Mouse (Mus musculus): ENCODE measurements around the gene Arhgap30. TPM values are rescaled to one million over a fixed set of nuclear protein-coding genes. Genes with fewer than 3 reads are reported as not detected.

The Arhgap30 gene
- polyA plus RNA-seq, 1 experiment = 7.0 TPM

DNA sequence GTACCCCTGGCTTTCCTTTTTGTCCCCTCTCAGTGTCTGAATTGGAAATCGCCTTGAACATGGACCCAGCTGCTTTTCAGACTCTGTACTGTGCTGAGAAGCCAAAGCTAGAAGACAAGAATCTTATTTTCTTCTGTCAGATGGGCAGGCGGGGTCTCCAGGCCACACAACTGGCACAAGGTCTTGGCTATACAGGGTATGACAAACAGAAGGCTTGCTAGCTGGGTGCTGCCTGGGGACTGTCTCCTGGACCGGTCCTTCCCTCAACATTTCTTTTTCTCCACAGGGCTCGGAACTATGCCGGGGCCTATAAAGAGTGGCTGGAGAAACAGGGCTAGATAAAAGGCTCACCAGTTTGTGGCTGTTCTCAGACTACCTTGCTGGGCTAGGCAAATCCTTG lies 31.2 kb downstream of the Arhgap30 start:
- WGBS = 74% methylated on average over 5 of the region's 5 CpGs
- no peak for DNase-seq (ENCODE audit: low read depth, low spot score)

DNA sequence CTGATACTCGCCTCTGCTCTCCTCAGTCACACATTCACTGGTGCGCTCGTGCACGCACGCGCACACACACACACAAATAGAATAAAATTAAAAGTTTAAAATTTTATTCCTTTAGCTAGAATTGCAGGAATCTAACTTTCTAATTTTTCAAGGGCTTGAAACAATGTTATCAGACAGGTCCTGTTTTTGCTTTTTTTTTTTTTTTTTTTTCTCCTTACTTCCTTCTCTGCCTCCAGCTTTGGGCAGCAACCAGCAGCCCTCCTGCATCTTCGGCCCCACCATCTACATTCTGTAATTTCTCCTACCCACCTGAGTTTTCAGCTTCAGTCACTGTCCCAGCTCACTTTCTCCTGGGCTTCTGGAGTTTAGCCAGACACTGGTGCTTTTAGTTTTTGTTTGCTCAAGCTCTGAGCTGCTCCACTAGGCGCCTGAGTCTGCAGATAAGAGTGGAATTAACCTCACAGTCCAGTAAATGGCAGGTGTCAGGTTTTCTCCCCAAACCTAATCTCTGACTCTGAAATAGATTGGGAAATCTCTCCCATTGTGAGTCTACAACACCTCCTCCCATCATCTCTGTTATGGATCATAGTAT lies 33.8 kb downstream of the Arhgap30 start:
- 57% methylated on average over 8 of the region's 8 CpGs for WGBS
- DNase-seq (ENCODE audit: low read depth, low spot score) = no peak

DNA sequence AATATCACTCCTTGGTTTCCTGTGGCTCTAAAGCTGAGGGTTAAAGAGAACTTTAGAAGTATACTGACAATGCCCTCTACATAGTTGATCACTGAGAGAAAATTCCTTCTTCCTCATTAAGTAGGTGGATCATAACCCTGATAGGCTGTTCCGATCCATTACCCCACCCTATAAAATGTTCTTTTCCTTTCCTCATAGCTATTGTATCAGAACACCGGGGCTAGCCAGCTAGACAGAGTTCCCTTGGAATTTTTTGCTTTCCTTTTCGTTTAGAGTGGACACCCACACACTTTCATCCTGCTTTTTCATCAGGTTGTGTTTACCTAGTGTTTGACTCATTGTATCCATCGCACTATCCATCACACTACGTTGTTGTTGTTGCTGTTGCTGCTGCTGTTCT lies 35.9 kb downstream of the Arhgap30 start:
- 25% methylated on average over 5 of the region's 5 CpGs for WGBS

DNA sequence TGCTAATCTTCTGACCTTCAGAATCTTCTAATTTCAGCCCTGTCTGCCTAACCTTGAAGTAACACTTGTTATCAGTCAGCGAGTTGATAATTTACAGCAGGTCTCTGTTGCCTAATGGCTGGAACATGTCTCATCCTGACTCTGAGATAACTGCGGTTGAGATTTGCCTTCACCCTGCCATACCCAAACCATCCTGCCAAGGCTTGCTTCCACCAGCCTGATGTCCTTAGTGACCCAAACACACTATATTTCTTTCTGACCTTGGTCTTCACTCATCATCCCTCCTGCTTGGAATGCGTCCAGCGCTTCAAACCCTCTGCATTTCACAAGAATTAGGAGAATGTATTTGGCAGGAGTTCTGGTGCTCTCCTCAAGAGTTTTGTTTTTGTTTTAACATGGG lies 36.4 kb downstream of the Arhgap30 start:
- 52% methylated on average over 4 of the region's 4 CpGs for WGBS
- DNase-seq (ENCODE audit: low read depth, low spot score) = no peak

More for the DNA sequence above, 35.9 kb downstream of the Arhgap30 start:
- no peak for DNase-seq (ENCODE audit: low read depth, low spot score)

DNA sequence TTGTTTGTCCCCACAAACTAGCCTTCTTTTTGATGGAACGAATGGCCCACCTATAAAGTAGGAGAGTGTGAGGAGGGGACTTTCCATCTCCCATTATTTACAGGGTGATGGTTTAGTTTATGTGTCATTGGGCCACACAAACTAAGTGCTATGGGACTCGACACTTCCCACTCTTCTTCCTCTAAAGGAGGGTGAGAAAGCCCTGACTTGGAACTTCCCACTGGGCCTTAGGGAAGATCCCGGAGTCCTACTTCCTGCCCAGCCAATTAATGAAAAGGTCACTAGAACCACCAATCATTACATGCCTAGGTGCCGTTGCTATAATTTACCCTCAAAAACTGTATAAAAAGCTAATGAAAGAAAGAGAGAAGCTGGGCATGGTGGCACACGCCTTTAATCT lies 43.4 kb downstream of the Arhgap30 start:
- DNase-seq (ENCODE audit: low read depth, low spot score) = no peak
- WGBS = 81% methylated on average over 5 of the region's 5 CpGs

DNA sequence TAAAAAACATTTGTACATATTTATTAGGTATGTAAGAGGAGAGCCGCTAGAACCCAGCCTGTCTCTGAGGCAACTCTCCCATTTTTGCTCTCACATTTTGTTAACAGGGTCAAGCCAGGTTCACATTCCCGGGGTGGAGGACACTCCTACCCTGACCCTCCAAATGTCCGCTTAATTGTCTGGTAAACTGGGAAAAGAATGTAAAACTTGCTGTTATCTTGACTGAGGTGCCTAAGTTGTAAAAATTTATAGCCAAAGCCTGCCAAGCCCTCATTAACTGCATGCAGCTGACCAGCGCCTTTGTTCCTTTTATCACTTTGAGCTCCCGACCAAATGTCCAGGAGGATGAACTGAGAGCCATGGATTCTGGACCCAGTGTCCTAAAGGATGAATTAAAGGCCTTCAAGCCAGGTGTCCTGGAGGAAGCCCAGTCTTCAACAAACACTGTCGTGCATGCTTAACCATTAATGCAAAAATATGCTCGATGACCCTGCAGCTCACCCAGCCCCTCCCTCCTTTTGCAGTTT lies 46.6 kb downstream of the Arhgap30 start:
- no peak for DNase-seq (ENCODE audit: low read depth, low spot score)
- 15% methylated on average over 7 of the region's 7 CpGs for WGBS

DNA sequence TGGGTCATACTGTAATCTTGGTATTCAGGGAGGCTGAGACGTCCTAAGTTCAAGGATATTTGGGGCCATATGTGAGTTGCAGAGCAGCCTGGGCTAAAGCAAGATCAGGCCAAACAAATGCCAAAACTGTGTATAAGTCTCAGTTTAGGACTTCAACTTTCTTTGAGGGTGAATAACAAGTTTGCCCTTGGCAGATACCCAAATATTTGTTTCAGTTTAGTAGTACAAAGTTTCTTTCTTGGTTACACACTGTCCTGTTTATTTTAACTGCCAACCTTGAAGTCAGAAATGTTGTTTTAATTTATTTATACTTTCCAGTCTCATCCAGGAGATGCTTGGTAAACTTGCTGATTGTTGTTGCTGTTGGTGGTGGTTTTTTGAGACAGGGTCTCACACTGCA lies 47.2 kb downstream of the Arhgap30 start:
- DNase-seq (ENCODE audit: low read depth, low spot score) = no peak
- WGBS = 25% methylated on average over 1 of the region's 1 CpGs

DNA sequence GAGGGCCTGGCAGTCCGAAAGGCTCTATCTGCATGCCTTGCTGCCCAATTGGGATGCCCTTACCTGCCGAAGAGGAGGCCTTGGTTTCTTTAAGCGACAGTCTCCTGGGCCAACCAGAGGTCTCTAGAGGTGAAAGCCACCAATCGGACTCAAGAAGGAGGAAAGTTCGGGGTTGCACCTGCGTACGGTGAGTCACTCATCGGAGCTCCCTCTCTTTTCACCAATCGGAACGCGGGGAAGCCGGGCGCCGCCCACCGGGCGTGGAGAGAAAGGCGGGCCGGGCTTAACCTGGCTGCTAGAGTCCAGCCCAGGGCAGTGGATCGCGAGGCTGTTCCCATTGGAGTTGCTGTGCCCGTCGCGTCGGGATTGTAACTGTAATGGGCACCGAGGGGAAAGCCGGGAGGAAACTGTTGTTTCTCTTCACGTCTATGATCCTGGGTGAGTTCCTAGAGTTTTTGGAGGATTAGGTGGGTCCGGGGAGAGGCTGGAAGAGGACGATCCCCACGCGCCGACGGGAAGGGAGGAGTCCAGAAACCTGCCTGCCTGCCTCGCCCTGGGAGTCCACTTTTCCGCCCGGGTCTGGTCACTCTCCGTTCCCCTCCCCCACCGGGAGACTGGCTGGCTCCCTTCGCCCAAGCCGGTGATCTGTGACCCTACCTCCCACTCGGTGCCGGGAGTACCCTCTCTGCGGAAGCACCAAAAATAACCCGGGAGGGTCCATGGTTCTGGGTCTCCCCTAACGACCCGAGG lies 48.7 kb downstream of the Arhgap30 start, which contains the start of gene F11r:
TSS of gene F11r (plus strand) at position 272 of the 750 bp plus-strand sequence.
- 2% methylated on average over 46 of the region's 46 CpGs for WGBS
- DNase-seq (ENCODE audit: low read depth, low spot score) = peak; percentile 100

DNA sequence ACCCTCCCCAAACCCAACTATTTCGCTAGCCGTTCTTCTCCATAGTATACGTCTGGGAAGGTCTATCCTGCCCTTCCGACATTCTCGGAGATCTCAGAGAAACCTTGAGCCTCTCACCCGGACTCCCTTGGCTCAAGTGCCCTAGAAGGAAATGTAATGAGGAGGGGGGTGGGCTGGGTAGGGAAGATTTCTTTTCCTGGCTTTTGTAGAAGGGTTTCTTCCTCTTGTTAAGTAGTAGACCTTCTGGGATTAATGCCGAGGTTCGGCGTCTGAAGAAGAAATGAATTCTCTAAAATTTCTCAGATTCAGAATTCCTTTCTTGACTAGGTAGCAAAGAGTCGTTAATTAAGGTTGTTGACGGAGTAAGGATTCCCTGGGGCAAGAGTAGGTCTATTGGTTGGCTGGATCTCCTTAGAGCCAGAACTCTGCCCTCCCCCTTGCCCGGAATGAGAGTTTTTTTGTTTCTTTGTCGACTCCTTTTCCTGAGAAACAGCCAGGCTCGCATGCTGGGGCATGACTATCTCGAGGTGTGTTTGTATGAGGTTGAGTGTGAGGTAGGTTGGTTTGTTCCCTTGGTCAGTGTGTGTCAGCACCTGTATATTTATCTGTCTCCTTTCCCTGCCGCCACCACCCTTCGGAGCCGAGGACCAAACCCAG lies 49.4 kb downstream of the Arhgap30 start:
- 5% methylated on average over 18 of the region's 18 CpGs for WGBS
- no peak for DNase-seq (ENCODE audit: low read depth, low spot score)

DNA sequence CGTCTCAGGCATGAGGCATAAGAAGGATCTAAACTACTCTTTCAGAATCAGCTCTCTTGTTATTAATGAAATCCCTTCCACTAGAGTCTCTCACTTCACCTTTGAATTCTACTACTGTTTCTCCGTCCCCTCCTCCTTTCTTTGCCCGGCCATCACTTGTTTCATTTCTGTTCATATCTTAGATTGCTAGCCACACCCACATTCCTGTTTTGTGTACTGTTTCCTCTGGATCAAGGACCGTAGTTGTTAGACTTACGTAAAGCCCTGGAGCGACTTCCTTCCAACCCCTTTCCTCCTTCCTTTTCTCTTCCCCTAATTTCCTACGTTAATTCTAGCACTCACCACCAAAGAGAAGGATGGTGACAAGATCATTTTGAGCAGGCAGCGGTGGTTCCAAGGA lies 50.3 kb downstream of the Arhgap30 start:
- DNase-seq (ENCODE audit: low read depth, low spot score) = peak; percentile 73
- 8% methylated on average over 8 of the region's 8 CpGs for WGBS

DNA sequence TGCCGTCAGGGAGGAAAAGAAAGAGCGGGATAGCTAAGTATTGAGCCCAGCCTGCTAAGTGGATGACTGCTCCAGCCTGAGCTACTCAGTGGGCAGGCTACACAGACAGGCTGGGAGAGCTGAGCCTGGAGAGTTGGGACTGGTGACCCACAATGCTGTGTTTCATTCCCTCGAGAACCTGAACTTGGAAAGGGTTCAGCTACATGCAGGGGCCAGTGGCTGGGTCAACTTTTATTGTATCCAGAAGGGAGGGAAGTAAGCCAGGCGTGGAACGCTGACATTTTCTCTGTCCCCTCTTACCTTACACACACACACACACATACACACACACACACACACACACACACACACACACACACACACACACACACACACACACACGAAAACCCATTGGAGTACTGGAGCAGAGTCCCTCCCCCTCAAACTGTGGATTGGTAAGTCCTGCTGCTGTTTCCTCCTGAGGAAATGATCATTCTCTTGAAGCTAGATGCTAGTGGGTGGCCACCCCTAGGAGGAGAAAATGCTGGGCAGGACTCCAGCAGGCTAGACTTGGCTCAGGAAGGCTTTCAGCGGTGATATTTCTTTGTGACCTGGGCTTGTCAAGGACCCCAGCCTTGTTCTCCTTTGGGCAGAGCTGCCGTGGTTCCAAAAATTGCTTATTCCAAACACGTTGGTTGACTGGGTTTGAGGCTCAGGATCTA lies 51.4 kb downstream of the Arhgap30 start:
- DNase-seq (ENCODE audit: low read depth, low spot score) = no peak
- 6% methylated on average over 9 of the region's 9 CpGs for WGBS

DNA sequence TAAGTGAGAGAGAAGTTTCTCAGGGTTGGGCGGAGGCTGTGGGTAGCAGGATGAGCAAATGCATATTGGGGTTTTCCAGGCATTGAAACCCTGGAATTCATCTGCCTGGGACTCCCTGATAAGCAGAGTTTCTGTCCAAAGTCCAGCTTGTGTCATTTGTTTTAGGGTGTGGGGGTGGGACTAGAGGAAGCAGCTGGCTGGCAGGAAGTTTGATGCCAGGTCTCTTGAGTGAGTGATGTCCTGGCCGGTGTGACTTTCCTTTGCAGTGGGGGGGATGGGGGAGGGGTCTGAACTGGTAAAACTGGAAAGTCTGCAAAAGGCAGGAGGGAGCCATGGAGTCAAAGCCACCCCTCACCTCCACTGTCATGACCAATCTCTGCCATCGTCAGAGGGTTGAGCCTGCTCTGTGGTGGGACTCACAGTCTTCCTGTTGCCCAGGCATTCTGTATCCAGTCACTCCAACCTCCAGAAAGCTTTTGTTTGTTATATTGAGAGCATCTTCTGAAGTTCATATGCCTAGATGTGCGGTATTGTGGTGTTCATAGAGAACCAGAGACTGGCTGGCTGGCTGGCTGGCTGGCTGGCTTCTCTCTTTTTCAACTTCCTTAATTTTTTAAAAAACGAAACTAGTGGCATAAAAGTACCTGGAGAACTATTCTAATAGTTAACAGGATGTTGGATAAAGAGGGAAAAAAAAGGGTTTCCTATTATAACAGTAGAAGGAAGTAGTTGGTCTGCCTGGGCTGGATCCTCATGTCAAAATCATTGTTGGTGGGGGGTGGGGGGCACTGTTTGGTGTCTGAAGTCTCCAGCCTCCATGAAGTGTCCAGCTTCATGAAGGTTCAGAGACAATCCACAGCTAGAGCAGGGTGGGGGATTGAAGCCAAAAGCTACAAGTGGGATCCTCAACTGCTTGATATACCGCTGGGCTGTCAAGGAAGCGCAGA lies 53.0 kb downstream of the Arhgap30 start:
- DNase-seq (ENCODE audit: low read depth, low spot score) = peak; percentile 78

DNA sequence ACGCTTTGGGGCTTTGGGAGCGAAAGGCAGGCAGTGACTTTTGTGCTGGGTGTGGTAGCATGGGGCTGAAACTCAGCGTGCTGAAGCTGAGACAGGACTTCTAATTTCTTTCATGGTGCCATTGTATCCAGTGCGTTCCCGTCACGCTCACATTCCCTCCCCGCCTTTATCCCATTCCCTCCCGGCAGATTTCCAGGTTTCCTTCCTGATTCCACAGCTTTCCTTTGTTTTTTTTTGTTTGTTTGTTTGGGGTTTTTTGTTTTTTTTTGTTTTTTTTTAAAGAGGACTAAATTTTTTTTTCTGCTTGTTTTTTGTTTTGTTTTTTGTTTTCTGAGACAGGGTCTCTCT lies 53.6 kb downstream of the Arhgap30 start:
- no peak for DNase-seq (ENCODE audit: low read depth, low spot score)
- 22% methylated on average over 8 of the region's 8 CpGs for WGBS

More for the DNA sequence above, 53.0 kb downstream of the Arhgap30 start:
- 19% methylated on average over 7 of the region's 7 CpGs for WGBS

DNA sequence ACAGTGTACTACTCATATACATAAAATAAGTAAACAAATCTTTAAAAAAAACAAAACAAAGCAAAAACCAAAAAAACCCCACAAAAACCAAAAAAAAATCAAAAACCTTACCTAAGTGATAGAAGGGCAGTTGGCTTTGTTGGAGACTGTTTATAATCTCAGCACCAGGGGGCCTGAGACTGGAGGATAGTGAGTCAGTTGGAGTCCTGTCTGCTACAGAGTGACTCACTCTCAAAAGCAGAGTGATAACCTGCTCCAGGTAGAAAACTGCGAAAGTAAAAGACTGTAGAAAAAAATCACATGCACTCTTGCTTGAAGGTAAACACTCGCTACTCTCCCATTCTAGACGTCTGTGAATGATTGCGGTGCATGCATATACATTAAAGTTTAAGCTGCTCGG lies 56.3 kb downstream of the Arhgap30 start:
- no peak for DNase-seq (ENCODE audit: low read depth, low spot score)
- WGBS = 67% methylated on average over 5 of the region's 5 CpGs

DNA sequence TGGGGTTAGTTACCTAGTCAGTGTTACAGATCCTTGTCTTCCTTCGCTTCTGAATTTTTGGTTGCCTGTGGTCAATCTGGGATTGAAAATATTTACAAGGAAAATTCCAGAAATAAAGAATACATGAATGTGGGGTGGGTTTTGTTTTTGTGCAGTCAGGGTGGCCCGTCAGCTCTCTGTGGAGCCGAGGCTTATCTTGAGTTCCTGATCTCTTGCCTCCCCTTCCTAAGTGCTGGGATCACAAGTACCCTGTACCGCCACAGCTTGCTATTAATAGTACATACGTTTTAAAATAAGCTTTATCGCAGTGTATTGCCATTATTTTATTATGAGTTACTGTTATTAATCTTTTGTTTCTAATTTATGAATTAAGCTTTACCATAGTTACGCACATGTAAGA lies 58.1 kb downstream of the Arhgap30 start:
- WGBS = 66% methylated on average over 7 of the region's 7 CpGs
- no peak for DNase-seq (ENCODE audit: low read depth, low spot score)

DNA sequence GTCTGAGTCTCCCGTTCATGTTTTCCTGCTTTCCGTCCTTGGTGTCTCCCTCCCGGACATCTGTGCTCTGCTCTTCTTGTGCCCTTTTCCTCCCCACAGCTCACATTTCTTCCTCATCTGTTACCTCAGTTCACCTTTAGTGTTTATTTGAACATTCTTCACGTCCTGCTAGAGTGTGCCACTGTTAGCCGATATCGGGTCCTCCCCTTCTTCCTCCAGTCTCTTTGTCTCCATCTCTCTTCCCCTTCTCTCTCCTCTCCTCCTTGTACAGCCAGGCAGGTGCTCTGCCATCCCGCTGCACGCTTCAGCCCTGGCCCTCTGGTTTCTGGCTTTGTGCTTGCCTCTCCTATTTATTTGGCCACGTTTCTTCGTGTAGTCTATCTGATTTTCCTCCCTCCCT lies 58.9 kb downstream of the Arhgap30 start:
- 20% methylated on average over 10 of the region's 10 CpGs for WGBS
- no peak for DNase-seq (ENCODE audit: low read depth, low spot score)

DNA sequence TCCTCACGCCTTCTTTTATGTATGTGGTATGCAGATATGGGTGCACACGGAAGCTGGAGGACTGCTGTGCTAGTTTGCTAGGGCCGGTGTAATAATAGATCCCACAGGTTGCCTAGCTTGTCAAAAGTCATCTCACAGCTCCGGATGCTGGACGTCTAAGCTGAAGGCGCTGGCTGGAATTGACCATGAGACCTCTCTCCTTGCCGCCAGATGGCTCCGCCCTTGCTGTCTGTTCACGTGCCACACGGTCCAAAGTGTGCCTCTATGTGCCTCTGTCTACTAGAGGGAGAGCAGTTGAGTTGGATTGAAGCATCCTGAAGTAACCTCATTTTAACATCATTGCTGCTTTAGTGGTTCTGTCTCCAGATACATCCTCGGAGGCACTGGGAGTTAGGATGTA lies 61.3 kb downstream of the Arhgap30 start:
- DNase-seq (ENCODE audit: low read depth, low spot score) = no peak
- WGBS = 57% methylated on average over 11 of the region's 11 CpGs

DNA sequence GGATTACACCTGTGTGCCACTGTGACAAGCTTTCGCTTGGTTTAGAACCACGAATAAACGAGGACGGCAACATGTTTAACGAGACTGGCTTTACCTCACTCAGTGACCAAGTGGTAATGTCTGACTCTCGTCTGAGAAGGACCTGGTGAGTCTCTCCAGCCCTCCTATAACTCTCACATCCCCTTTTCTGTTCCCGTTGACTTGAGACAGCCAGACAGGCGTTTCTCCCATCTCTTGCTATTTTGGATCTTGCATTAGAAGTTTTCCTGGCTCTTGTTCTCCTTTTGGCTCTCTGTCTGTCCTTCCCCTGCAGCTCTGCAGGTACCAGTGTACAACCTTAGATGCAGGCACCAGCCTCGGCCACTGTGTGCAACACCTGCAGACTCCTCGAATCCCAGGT lies 62.2 kb downstream of the Arhgap30 start:
- no peak for DNase-seq (ENCODE audit: low read depth, low spot score)
- 63% methylated on average over 10 of the region's 10 CpGs for WGBS

DNA sequence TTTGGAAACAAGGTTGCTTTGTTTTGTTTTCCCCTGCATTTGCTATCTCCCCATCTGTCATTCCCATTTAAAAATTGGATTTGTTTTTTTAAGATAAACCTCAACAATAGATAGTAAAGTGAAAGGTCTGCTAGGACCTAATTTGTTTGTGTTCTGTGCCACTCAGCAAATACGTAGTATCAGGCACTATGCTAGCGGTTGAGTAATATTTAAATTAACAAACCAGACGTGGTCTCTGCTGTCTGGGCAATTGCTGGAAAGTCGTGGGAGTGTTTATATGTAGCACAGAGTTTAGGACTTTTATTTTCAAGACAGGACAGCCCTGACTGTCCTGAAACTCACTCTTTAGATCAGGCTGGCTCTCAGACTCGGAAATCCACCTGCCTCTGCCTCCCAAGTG lies 63.8 kb downstream of the Arhgap30 start:
- DNase-seq (ENCODE audit: low read depth, low spot score) = no peak
- 58% methylated on average over 5 of the region's 5 CpGs for WGBS

Data from large intestine, adult 2 months (tissue).